In the genomic region with DNA sequence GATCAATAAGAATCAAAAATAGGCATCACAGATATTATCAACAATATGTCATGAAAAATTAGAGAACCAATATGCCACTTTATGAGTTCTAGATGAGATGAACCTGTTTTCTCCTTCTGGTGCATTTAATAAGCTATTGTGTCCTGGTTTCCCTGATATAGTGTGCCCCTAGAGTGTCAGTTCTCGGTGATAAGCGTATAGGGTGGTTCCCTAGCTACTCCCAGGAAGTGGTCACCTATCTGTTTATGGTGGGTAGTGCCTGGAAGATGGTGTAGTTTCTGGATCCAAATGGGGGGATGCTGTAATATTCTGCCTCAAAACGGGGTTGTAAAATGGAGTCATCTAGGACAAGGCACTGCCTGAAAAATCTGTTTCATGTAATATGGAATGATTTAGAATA, we compare ENCODE assay signal across 17 mouse cellular contexts. TPM values are rescaled to one million over a fixed set of nuclear protein-coding genes. Genes with fewer than 3 reads are reported as not detected.
"Had no signal": no experiment of that assay in that cellular context is flagged by ENCODE, and none has a peak within 500 bp of the region (broad histone marks: within the 10 kb centered on the region; RNA-seq: fewer than 3 reads in every experiment).

No protein-coding gene starts in this region.

- H3K9ac ChIP-seq: limb, embryonic 12.5 days; lung, embryonic 15.5 days; midbrain, embryonic 13.5 days; neural tube, embryonic 15.5 days had no signal

- H3K4me2 ChIP-seq: limb, embryonic 12.5 days; lung, embryonic 15.5 days; midbrain, embryonic 13.5 days; neural tube, embryonic 15.5 days had no signal

- H3K9me3 ChIP-seq: limb, embryonic 12.5 days; lung, embryonic 15.5 days; midbrain, embryonic 13.5 days; neural tube, embryonic 15.5 days had no signal

- H3K4me1 ChIP-seq: limb, embryonic 12.5 days; lung, embryonic 15.5 days; midbrain, embryonic 13.5 days; neural tube, embryonic 15.5 days had no signal

- H3K27me3 ChIP-seq: limb, embryonic 12.5 days; lung, embryonic 15.5 days; midbrain, embryonic 13.5 days; neural tube, embryonic 15.5 days had no signal

- H3K36me3 ChIP-seq: limb, embryonic 12.5 days; lung, embryonic 15.5 days; midbrain, embryonic 13.5 days; neural tube, embryonic 15.5 days had no signal

- H3K27ac ChIP-seq: kidney, postnatal 0 days; limb, embryonic 12.5 days; lung, embryonic 15.5 days; macrophage; midbrain, embryonic 13.5 days; neural tube, embryonic 15.5 days; stomach, postnatal 0 days had no signal

- DNase-seq: kidney, adult 11 months; kidney, adult 9 months; kidney, postnatal 36 days; layer of hippocampus, adult 9-11 months; lung, postnatal 14 days; right cerebral cortex, adult 18-20 months; right cerebral cortex, postnatal 25 days; thymus, adult 18-20 months; thymus, postnatal 36 days had no signal

- ATAC-seq: midbrain, embryonic 13.5 days had no signal

- H3K4me3 ChIP-seq: limb, embryonic 12.5 days; lung, embryonic 15.5 days; midbrain, embryonic 13.5 days; myocyte; neural tube, embryonic 15.5 days had no signal

RNA-seq across cellular contexts. Expression of a gene that starts 47.0 kb away (rescaled TPM):
- polyA plus RNA-seq: macrophage had no signal
